Mouse (Mus musculus) embryonic fibroblast, embryonic 13.5 days (primary cell): ENCODE data around the gene Ptprcap.

Experiments used
- CTCF ChIP-seq: IDR thresholded peaks from 2 replicates; pipeline ENCODE4 v1.5.1; 2011; ENCODE audit warnings: mild to moderate bottlenecking, control low read depth, low read length, moderate library complexity, borderline replicate concordance; ENCODE audit not compliant: insufficient read depth
- POLR2A ChIP-seq: IDR thresholded peaks from 2 replicates; pipeline ENCODE4 v1.6.1; 2011; ENCODE audit warnings: low read depth, mild to moderate bottlenecking, control low read depth, low read length, moderate library complexity

- TF ChIP-seq CTCF, result no peak
- no peak for TF ChIP-seq POLR2A
Observed at GRCm38 (mm10) chr19:4183689-4184088, 30.3 kb downstream of the Ptprcap start.
